Mouse (Mus musculus): ENCODE results near the gene Hsd3b5.
"Not testable (repeated sequence)": the region's sequence is repeated elsewhere in the genome, so short reads cannot be mapped to it uniquely, and the experiment has no call there.

The Hsd3b5 gene

DNA sequence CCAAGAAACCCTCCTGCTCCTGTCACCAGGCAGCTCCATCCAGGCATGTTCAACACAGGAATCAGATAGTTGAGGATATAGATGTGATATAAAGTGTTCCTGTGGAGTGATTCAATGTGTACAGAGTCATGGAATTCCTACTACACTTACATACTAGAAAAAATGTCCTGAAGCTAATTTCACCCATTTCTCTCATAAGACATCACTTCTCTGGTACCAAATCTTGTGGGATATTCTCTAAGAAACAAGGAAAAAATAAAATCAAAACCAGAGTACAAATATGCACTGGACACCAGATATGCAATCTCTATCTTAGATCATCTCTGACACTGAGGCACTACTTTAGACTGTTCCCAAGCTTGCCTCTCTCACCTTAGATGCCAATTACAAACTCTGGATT lies at the start of gene Hsd3b5:
Gene Hsd3b5 (minus strand): TSS at position 101 of the 400 bp plus-strand sequence.
- in situ Hi-C loops (cut with MboI; ENCODE audit: low sequenced_read_pairs) = no loop called here

GRCm38 (mm10) chr3:98635145-98635544 lies 5.1 kb upstream of the Hsd3b5 start:
- in situ Hi-C loops (cut with MboI; ENCODE audit: low sequenced_read_pairs) = no loop called here

DNA sequence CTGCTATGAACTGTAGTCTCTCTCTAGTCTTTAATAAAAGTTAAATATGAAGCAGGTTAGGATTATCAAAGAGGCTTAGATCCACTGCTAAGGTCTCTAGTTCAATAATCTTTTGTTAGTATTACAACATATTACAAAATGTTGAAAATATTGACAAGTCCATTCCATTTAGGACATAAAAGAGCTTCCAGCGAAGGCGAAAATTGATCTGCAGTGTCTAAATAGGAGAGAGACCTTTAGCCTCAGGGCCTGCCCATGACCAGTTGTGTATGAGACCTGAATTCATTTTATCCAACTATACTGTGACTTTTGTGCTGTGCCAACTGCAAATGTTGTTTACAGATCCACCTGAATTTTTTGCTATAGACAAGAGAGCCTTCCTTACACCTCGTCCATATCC lies 419 bp downstream of the Hsd3b5 start:
- in situ Hi-C loops (cut with MboI; ENCODE audit: low sequenced_read_pairs) = no loop called here

- in situ Hi-C loops (cut with MboI; ENCODE audit: low sequenced_read_pairs) = not testable (repeated sequence)
Measured at GRCm38 (mm10) chr3:98616786-98617185, 13.3 kb downstream of the Hsd3b5 start.

DNA sequence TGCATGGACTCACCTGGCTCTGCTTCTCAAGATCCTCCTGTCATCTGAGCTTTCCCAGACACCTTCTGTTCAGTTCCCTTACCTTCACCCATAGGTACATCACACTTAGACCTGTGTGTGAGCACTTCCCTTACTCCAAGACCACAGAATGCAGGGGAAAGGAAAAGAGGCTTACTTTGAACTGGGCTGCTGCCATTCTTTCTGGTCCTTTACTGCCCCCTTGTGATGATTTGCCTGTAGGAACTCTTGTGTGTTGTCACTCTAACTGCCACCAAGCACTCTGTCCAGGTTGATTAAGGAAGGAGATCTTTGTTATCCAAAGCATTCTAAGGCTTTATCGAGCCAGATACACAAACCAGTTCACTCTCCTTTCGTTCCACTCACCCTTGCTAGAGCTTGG lies 13.8 kb downstream of the Hsd3b5 start:
- in situ Hi-C loops (cut with MboI; ENCODE audit: low sequenced_read_pairs) = not testable (repeated sequence)

DNA sequence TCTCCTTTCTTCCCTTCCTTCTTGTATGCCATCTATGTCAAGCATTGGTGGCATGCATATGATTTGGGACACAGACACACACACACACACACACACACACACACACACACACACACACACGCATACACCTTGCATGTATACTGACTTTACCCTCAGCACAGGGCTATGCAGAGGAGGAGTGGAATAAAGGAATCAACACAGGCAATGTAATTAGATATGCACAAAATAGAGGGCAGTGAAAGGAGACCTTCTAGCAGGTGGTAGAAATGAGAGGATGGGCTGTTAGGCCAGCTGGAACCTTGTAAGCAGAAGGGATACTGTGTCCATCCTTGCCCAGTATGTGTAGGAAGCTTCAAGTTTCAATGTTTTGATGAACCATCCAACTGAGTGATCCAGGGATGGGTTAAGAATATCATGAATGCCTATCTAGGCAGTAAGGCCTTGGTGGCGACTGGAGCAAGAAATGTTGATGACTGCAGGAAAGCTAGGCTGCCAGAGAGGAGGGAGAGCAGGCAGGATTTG lies 15.6 kb downstream of the Hsd3b5 start:
- in situ Hi-C loops (cut with MboI; ENCODE audit: low sequenced_read_pairs) = not testable (repeated sequence)

- in situ Hi-C loops (cut with MboI; ENCODE audit: low sequenced_read_pairs) = no loop called here
Measured at GRCm38 (mm10) chr3:98613963-98614362, 16.1 kb downstream of the Hsd3b5 start.

DNA sequence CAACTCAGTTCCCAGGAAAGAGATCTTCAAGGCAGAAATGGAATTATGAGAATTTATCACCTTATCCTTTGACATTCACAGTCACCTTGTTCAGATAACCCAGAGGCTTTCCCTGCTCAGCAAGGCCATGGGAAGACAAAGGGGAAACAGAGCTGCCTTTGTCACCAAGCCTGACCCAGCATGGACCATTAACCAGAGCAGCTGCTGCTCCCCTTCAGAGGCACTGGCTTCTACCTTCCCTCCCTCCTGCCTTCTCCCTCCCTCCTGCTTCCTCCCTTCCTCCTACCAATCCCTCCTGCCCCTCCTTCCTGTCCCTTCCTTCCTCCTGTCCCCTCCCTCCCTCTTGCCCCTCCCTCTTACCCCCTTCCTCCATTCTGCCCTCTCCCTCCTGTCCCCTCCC lies 16.5 kb downstream of the Hsd3b5 start:
- in situ Hi-C loops (cut with MboI; ENCODE audit: low sequenced_read_pairs) = not testable (repeated sequence)

DNA sequence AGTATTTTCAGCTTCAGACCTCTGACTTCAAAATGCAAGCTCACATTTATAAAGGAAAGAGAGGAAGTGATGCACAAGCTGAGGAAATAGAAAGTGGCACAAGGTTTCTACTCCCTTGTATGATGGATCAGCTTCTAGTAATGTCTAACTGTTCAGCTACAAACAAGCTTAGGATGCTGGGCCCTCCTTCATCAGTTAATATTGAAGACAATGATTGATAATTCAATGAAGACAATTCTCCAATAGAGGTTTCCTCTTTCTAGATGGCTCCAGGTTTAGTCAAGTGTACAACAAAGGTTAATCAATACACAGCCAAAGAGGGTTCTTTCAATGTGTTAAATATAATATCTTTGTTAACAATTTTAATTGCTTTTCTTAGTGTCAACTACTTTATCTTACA lies 41.3 kb downstream of the Hsd3b5 start, which contains the start of gene Gm10681:
Gene Gm10681 (minus strand): TSS at position 101 of the 400 bp plus-strand sequence.
- in situ Hi-C loops (cut with MboI; ENCODE audit: low sequenced_read_pairs) = no loop called here

- in situ Hi-C loops (cut with MboI; ENCODE audit: low sequenced_read_pairs) = no loop called here
Measured at GRCm38 (mm10) chr3:98587721-98588120, 42.3 kb downstream of the Hsd3b5 start.

DNA sequence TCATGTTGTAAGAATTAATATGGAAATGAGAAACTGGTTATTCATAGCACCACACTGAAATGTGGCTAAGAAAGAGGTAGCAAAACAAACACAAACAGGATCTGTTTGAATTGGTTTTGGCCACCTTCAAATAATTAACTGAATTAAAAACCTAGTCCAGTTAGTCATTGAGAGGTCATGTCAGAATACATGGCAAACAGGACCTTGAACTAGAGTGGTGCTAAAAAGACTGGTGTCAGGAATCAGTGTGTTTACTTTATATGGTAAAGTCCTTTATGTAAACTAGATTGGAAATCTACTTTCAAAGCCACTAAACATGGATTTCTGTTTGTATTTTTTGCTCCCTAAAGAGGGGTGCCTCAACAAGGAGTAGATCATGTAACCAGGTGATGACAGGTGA lies 47.4 kb downstream of the Hsd3b5 start:
- in situ Hi-C loops (cut with MboI; ENCODE audit: low sequenced_read_pairs) = not testable (repeated sequence)

DNA sequence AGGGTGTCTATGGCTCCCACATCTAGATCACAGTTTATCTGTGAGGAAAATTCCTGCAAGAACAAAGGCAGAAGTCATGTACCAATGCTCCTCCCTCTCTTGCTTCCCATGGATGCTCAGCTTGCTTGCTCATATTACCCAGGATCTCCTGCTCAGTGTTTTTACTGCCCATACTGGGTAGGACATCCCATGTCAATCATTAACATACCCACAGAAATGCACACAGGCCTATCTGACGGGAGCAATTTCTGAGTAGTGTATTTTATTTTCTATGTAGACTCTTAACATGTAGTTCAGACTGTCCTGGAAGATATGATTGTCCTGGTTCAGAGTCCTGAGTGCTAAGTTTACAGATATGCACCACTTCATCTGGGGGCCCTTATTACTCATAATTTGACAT lies 47.9 kb downstream of the Hsd3b5 start:
- in situ Hi-C loops (cut with MboI; ENCODE audit: low sequenced_read_pairs) = not testable (repeated sequence)

GRCm38 (mm10) chr3:98581024-98581423 lies 49.0 kb downstream of the Hsd3b5 start:
- in situ Hi-C loops (cut with MboI; ENCODE audit: low sequenced_read_pairs) = not testable (repeated sequence)
